17 mouse cellular contexts compared by ENCODE assay signal in the genomic region with DNA sequence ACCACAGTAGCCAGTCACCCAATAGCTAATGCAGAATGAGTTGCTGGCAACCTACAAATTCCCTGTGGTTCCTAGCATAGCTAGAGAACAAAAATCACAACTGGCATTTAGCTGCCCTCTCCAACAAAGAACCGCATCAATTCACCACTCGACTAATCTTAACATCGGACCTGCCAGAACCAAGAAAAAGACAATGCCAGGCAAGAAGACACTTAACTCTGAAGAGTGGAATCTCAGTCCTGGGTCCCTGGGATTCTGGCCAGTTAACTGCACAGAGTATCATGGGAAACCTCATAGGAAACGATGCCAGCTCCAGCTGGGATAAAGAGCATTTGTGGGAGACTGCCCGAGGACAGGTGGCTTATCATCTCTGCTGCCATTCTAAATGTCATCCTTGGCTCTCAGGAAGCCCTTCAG.
DNase-seq lines count a peak whose midpoint lies in the region; ATAC-seq and TF ChIP-seq lines count a peak whose summit lies in the region.
"Had no signal": no experiment of that assay in that cellular context is flagged by ENCODE, and none has a peak within 500 bp of the region (broad histone marks: within the 10 kb centered on the region; RNA-seq: fewer than 3 reads in every experiment).

No protein-coding gene starts in this region.

- intact Hi-C loops in left cerebral cortex, adult 2 months (cut with DNase I): loop anchor here (2.0 kb wide), 1 partner anchor 70 kb away; a partner anchor contains a TSS

- H3K4me1 ChIP-seq in midbrain, postnatal 0 days (ENCODE audit: insufficient read depth, low read length): peaks cover 5% of the 10 kb centered on the region; the same call in 1 of the 2 replicates
- peaks cover 19% of the 10 kb centered on the region; the same call in 1 of the 2 replicates for H3K4me1 ChIP-seq in midbrain, embryonic 15.5 days
- peaks cover 22% of the 10 kb centered on the region for H3K4me1 ChIP-seq in heart, embryonic 16.5 days (ENCODE audit: control insufficient read depth, insufficient read depth, low read length)
- H3K4me1 ChIP-seq: lung, embryonic 15.5 days had no signal

- H3K4me2 ChIP-seq in midbrain, postnatal 0 days (ENCODE audit: low read depth, low read length, poor library complexity, severe bottlenecking): no peak overlapping the region
- H3K4me2 ChIP-seq in midbrain, embryonic 15.5 days: no peak overlapping the region
- H3K4me2 ChIP-seq in heart, embryonic 16.5 days (ENCODE audit: low read depth, low read length): no peak overlapping the region
- H3K4me2 ChIP-seq: embryonic facial prominence, embryonic 15.5 days; lung, embryonic 15.5 days; midbrain, embryonic 11.5 days; neural tube, embryonic 12.5 days had no signal

- no peaks in the 10 kb centered on the region for H3K9me3 ChIP-seq in midbrain, postnatal 0 days (ENCODE audit: low read length)
- H3K9me3 ChIP-seq in midbrain, embryonic 15.5 days: no peaks in the 10 kb centered on the region
- no peaks in the 10 kb centered on the region for H3K9me3 ChIP-seq in heart, embryonic 16.5 days (replicated peaks; ENCODE audit: control insufficient read depth, low read length)
- H3K9me3 ChIP-seq: embryonic facial prominence, embryonic 15.5 days; hindbrain, embryonic 10.5 days; lung, embryonic 15.5 days; neural tube, embryonic 12.5 days had no signal

- peak; percentile 10 for DNase-seq in adrenal gland, adult 8-10 months
- DNase-seq in adrenal gland, postnatal 25 days: no peak
- peak; percentile 69 for DNase-seq in midbrain, postnatal 0 days (ENCODE audit: low spot score)
- DNase-seq in cerebellum, postnatal 10 days: peak; percentile 94
- DNase-seq in spleen, adult 12 weeks (ENCODE audit: low spot score): no peak
- no peak for DNase-seq in left cerebral cortex, adult 2 months (ENCODE audit: extremely low spot score in 1 of 2, low spot score in 2 of 2)
- DNase-seq: kidney, adult 9 months; right cerebral cortex, adult 18-20 months; thymus, postnatal 36 days had no signal

- no peak for TF ChIP-seq CTCF in midbrain, postnatal 0 days (IDR thresholded peaks at IDR 0.05)
- TF ChIP-seq CTCF in left cerebral cortex, adult 2 months (IDR thresholded peaks at IDR 0.05): no peak

- H3K27ac ChIP-seq in midbrain, postnatal 0 days (ENCODE audit: low read depth, low read length): no peak overlapping the region
- no peak overlapping the region for H3K27ac ChIP-seq in midbrain, embryonic 15.5 days
- peak overlapping the region; percentile 67 for H3K27ac ChIP-seq in heart, embryonic 16.5 days (ENCODE audit: low read length)
- H3K27ac ChIP-seq in left cerebral cortex, adult 2 months: no peak overlapping the region
- H3K27ac ChIP-seq: embryonic facial prominence, embryonic 15.5 days; hindbrain, embryonic 10.5 days; lung, embryonic 15.5 days; neural tube, embryonic 12.5 days had no signal

- no peaks in the 10 kb centered on the region for H3K27me3 ChIP-seq in midbrain, postnatal 0 days (ENCODE audit: insufficient read depth, low read length)
- no peaks in the 10 kb centered on the region for H3K27me3 ChIP-seq in midbrain, embryonic 15.5 days (replicated peaks)
- no peaks in the 10 kb centered on the region for H3K27me3 ChIP-seq in heart, embryonic 16.5 days (ENCODE audit: control insufficient read depth, insufficient read depth, low read length)
- H3K27me3 ChIP-seq: embryonic facial prominence, embryonic 15.5 days; lung, embryonic 15.5 days; neural tube, embryonic 12.5 days had no signal

- no peak for ATAC-seq in midbrain, postnatal 0 days (ENCODE audit: low FRiP score)
- no peak for ATAC-seq in midbrain, embryonic 15.5 days (replicated peaks)
- no peak for ATAC-seq in heart, embryonic 16.5 days (replicated peaks; ENCODE audit: extremely low read depth, insufficient read depth, low FRiP score)

- no peaks in the 10 kb centered on the region for H3K36me3 ChIP-seq in midbrain, postnatal 0 days (ENCODE audit: insufficient read depth, low read length)
- H3K36me3 ChIP-seq in midbrain, embryonic 15.5 days (replicated peaks): no peaks in the 10 kb centered on the region
- no peaks in the 10 kb centered on the region for H3K36me3 ChIP-seq in heart, embryonic 16.5 days (ENCODE audit: control insufficient read depth, insufficient read depth)
- H3K36me3 ChIP-seq: embryonic facial prominence, embryonic 15.5 days; G1E; lung, embryonic 15.5 days; neural tube, embryonic 12.5 days had no signal

- no peak overlapping the region for H3K4me3 ChIP-seq in midbrain, postnatal 0 days (ENCODE audit: low read depth, low read length)
- H3K4me3 ChIP-seq in midbrain, embryonic 15.5 days: no peak overlapping the region
- H3K4me3 ChIP-seq in heart, embryonic 16.5 days (ENCODE audit: low read length): no peak overlapping the region
- H3K4me3 ChIP-seq in left cerebral cortex, adult 2 months: no peak overlapping the region
- H3K4me3 ChIP-seq: embryonic facial prominence, embryonic 15.5 days; hindbrain, embryonic 10.5 days; lung, embryonic 15.5 days; neural tube, embryonic 12.5 days had no signal

- no peak overlapping the region for H3K9ac ChIP-seq in midbrain, postnatal 0 days (replicated peaks; ENCODE audit: low read length, poor library complexity, severe bottlenecking)
- H3K9ac ChIP-seq in midbrain, embryonic 15.5 days: no peak overlapping the region
- H3K9ac ChIP-seq in heart, embryonic 16.5 days (ENCODE audit: low read length): no peak overlapping the region
- H3K9ac ChIP-seq: embryonic facial prominence, embryonic 15.5 days; lung, embryonic 15.5 days; neural tube, embryonic 12.5 days had no signal

- 48% methylated on average over 5 of the region's 5 CpGs for WGBS in midbrain, postnatal 0 days
- WGBS in midbrain, embryonic 15.5 days: 54% methylated on average over 5 of the region's 5 CpGs
- 40% methylated on average over 5 of the region's 5 CpGs for WGBS in heart, embryonic 16.5 days

Comparison
In these comparisons a context has a peak if more than half of its experiments do, and no peak if none do; other contexts are left out.
1. DNase-seq: peak in adrenal gland, adult 8-10 months (single experiment), midbrain, postnatal 0 days (single experiment) and cerebellum, postnatal 10 days (2 of 2); none in adrenal gland, postnatal 25 days (single experiment), spleen, adult 12 weeks (single experiment) and left cerebral cortex, adult 2 months (0 of 2).